ENCODE assay signal across 10 mouse cellular contexts in genomic region chr13:20134395-20135225, GRCm38 (mm10). TPM values are rescaled to one million over a fixed set of nuclear protein-coding genes. Genes with fewer than 3 reads are reported as not detected.
DNase-seq lines count a peak whose midpoint lies in the region; ATAC-seq and TF ChIP-seq lines count a peak whose summit lies in the region.
"Had no signal": no experiment of that assay in that cellular context is flagged by ENCODE, and none has a peak within 500 bp of the region (broad histone marks: within the 10 kb centered on the region; RNA-seq: fewer than 3 reads in every experiment).

No protein-coding gene starts in this region.

- H3K4me2 ChIP-seq in neural tube, embryonic 13.5 days, result no peak overlapping the region
- H3K4me2 ChIP-seq in neural tube, embryonic 15.5 days, result no peak overlapping the region
- no peak overlapping the region for H3K4me2 ChIP-seq in limb, embryonic 11.5 days (ENCODE audit: low read depth, severe bottlenecking)
- H3K4me2 ChIP-seq: embryonic facial prominence, embryonic 12.5 days; lung, embryonic 14.5 days had no signal

- TF ChIP-seq CTCF in gastrocnemius, adult 2 months (IDR thresholded peaks at IDR 0.05), result no peak

- ATAC-seq in neural tube, embryonic 13.5 days (ENCODE audit: low read depth), result no peak
- ATAC-seq in neural tube, embryonic 15.5 days (ENCODE audit: low FRiP score), result no peak
- 0 out of 2 replicates have a peak, but pooled peaks have one; percentile 5 for ATAC-seq in limb, embryonic 11.5 days (ENCODE audit: insufficient number of reproducible peaks, low FRiP score, low TSS enrichment, low read depth)

- H3K36me3 ChIP-seq in neural tube, embryonic 13.5 days, result no peaks in the 10 kb centered on the region
- no peaks in the 10 kb centered on the region for H3K36me3 ChIP-seq in neural tube, embryonic 15.5 days
- no peaks in the 10 kb centered on the region for H3K36me3 ChIP-seq in limb, embryonic 11.5 days (ENCODE audit: control insufficient read depth, insufficient read depth, low read length)
- H3K36me3 ChIP-seq: embryonic facial prominence, embryonic 12.5 days had no signal

- no peaks in the 10 kb centered on the region for H3K9me3 ChIP-seq in neural tube, embryonic 13.5 days
- H3K9me3 ChIP-seq in neural tube, embryonic 15.5 days (replicated peaks), result no peaks in the 10 kb centered on the region
- H3K9me3 ChIP-seq in limb, embryonic 11.5 days (ENCODE audit: control insufficient read depth, low read length), result no peaks in the 10 kb centered on the region
- H3K9me3 ChIP-seq: embryonic facial prominence, embryonic 12.5 days had no signal

- no peak overlapping the region for H3K9ac ChIP-seq in neural tube, embryonic 13.5 days
- H3K9ac ChIP-seq in neural tube, embryonic 15.5 days (replicated peaks), result no peak overlapping the region
- H3K9ac ChIP-seq in limb, embryonic 11.5 days (ENCODE audit: low read length), result no peak overlapping the region
- H3K9ac ChIP-seq: embryonic facial prominence, embryonic 12.5 days; lung, embryonic 14.5 days had no signal

- no peak overlapping the region for H3K4me3 ChIP-seq in gastrocnemius, adult 2 months
- H3K4me3 ChIP-seq in neural tube, embryonic 13.5 days, result no peak overlapping the region
- no peak overlapping the region for H3K4me3 ChIP-seq in neural tube, embryonic 15.5 days (replicated peaks)
- no peak overlapping the region for H3K4me3 ChIP-seq in limb, embryonic 11.5 days (ENCODE audit: low read depth, low read length)
- H3K4me3 ChIP-seq: embryonic facial prominence, embryonic 12.5 days had no signal

- no peak for DNase-seq in gastrocnemius, adult 2 months
- DNase-seq in gastrocnemius, postnatal 25 days, result no peak
- peak; percentile 39 for DNase-seq in limb, embryonic 11.5 days (ENCODE audit: low spot score)
- no peak for DNase-seq in layer of hippocampus, adult 11-12 months (ENCODE audit: low spot score)
- DNase-seq in cerebellum, postnatal 36 days, result no peak
- no peak for DNase-seq in layer of hippocampus, postnatal 14 days (ENCODE audit: low spot score in 2 of 2)

- WGBS in neural tube, embryonic 13.5 days, result 62% methylated on average over 18 of the region's 18 CpGs
- 61% methylated on average over 18 of the region's 18 CpGs for whole genome bisulfite sequencing in neural tube, embryonic 15.5 days
- WGBS in limb, embryonic 11.5 days, result 76% methylated on average over 18 of the region's 18 CpGs

- peaks cover 5% of the 10 kb centered on the region; the same call in 1 of the 2 replicates for H3K27me3 ChIP-seq in neural tube, embryonic 13.5 days
- H3K27me3 ChIP-seq in neural tube, embryonic 15.5 days (replicated peaks), result no peaks in the 10 kb centered on the region
- H3K27me3 ChIP-seq in limb, embryonic 11.5 days (ENCODE audit: control insufficient read depth, insufficient read depth, low read length), result no peaks in the 10 kb centered on the region
- H3K27me3 ChIP-seq: embryonic facial prominence, embryonic 12.5 days had no signal

- peaks cover 36% of the 10 kb centered on the region for H3K4me1 ChIP-seq in neural tube, embryonic 13.5 days (replicated peaks)
- peaks cover 29% of the 10 kb centered on the region for H3K4me1 ChIP-seq in neural tube, embryonic 15.5 days
- peaks cover 11% of the 10 kb centered on the region for H3K4me1 ChIP-seq in limb, embryonic 11.5 days (ENCODE audit: control insufficient read depth, insufficient read depth, low read length)

- intact Hi-C loops in gastrocnemius, adult 2 months (cut with DNase I), result loop anchor here (5.0 kb wide), 1 partner anchor 37 kb away; no protein-coding TSS in a partner anchor

- H3K27ac ChIP-seq in gastrocnemius, adult 2 months, result peak overlapping the region; percentile 57
- 0 out of 2 replicates have a peak overlapping the region, but pooled peaks have one; percentile 9 for H3K27ac ChIP-seq in neural tube, embryonic 13.5 days (replicated peaks)
- no peak overlapping the region for H3K27ac ChIP-seq in neural tube, embryonic 15.5 days (replicated peaks)
- 0 out of 2 replicates have a peak overlapping the region, but pooled peaks have one; percentile 15 for H3K27ac ChIP-seq in limb, embryonic 11.5 days (replicated peaks; ENCODE audit: low read depth, low read length)

RNA-seq across cellular contexts. Expression of gene Elmo1, which starts 44.2 kb away (rescaled TPM):
- 1 to 10 TPM; 4.1 to 4.3 TPM for total RNA-seq in gastrocnemius, adult 2 months (2021)
- 1 to 10 TPM; 4.8 to 6.0 TPM for total RNA-seq in gastrocnemius, postnatal 25 days (2021)
- polyA plus RNA-seq in neural tube, embryonic 13.5 days (2015; fragmentation: Nextera tagmentation; extraction: Ambion mirVana), result 48.4 and 53.3 TPM in 2 replicates
- polyA plus RNA-seq in neural tube, embryonic 15.5 days (2015; fragmentation: Nextera tagmentation; extraction: Ambion mirVana), result 42.9 and 43.3 TPM in 2 replicates
- polyA plus RNA-seq in limb, embryonic 11.5 days (2014; fragmentation: Nextera tagmentation; extraction: Ambion mirVana), result 7.4 and 9.6 TPM in 2 replicates
- 10 to 100 TPM; 28.5 to 36.9 TPM for total RNA-seq in layer of hippocampus, postnatal 14 days (2021)

Comparison
In these comparisons a context has a peak if more than half of its experiments do, and no peak if none do; other contexts are left out.
1. RNA of gene Elmo1, which starts 44.2 kb away (total RNA-seq): 28.5 to 36.9 TPM in layer of hippocampus, postnatal 14 days; 4.8 to 6.0 TPM in gastrocnemius, postnatal 25 days and 4.1 to 4.3 TPM in gastrocnemius, adult 2 months; every median in the first group is over 4 times any median in the second.